Mouse (Mus musculus): ENCODE data around the gene Sh3bp2.

GRCm38 (mm10) chr5:34543114-34543513 is 17.5 kb downstream of the Sh3bp2 start:
- TF ChIP-seq GATA1 (IDR thresholded peaks at IDR 0.05; ENCODE audit: borderline replicate concordance, low read length) (no peak), FLI1 (IDR thresholded peaks at IDR 0.05; ENCODE audit: low read length) (no peak)
